Mouse (Mus musculus): ENCODE measurements around the gene Pfkl. TPM values are rescaled to one million over a fixed set of nuclear protein-coding genes. Genes with fewer than 3 reads are reported as not detected.

Pfkl gene
- total and polyA plus RNA-seq, 3 experiments, result 84.8 to 267 TPM; not detected in 1

- no peaks in the 10 kb centered on the region for H3K9me3 ChIP-seq (replicated peaks; ENCODE audit: insufficient read depth, low read length)
- peaks cover 5 to 15% of the 10 kb centered on the region in 2 experiments; a peak in 3 of 4 replicates for H3K4me1 ChIP-seq (ENCODE audit: control insufficient read depth in 1 of 2, insufficient read depth in 2 of 2, low read length in 2 of 2)
- H3K79me2 ChIP-seq (ENCODE audit: control insufficient read depth, insufficient read depth, low read length, poor library complexity), result no peaks in the 10 kb centered on the region; the same call in 1 of the 2 replicates
- peak overlapping the region; percentile 77 for H3K27ac ChIP-seq (ENCODE audit: control insufficient read depth, low read depth, low read length)
- H3K4me3 ChIP-seq (ENCODE audit: control insufficient read depth in 1 of 2, insufficient read depth in 1 of 2, low read depth in 2 of 2, low read length in 2 of 2), result peak overlapping the region; percentile 46 to 58
- H3K36me3 ChIP-seq (ENCODE audit: control insufficient read depth in 1 of 2, insufficient read depth in 2 of 2, low read length in 2 of 2), result peaks cover 0 to 6% of the 10 kb centered on the region in 2 experiments; a peak in 2 of 4 replicates
- no peaks in the 10 kb centered on the region for H3K27me3 ChIP-seq (ENCODE audit: control insufficient read depth in 1 of 2, insufficient read depth in 2 of 2, low read length in 2 of 2)
- DNase-seq (ENCODE audit: low read depth, low spot score), result peak; percentile 89
- H3K9ac ChIP-seq (ENCODE audit: control insufficient read depth, low read depth, low read length, poor library complexity, severe bottlenecking), result peak overlapping the region; percentile 61
- TF ChIP-seq SIN3A (IDR thresholded peaks at IDR 0.05; ENCODE audit: low read length) (peak; percentile 98), JUND (IDR thresholded peaks at IDR 0.05; ENCODE audit: low read depth, low read length) (no peak), NRF1 (IDR thresholded peaks at IDR 0.05; ENCODE audit: insufficient read depth, low read depth, low read length, poor library complexity, severe bottlenecking) (0 out of 2 replicates have a peak, but pooled peaks have one; percentile 17), POLR2A (IDR thresholded peaks at IDR 0.05; ENCODE audit: control insufficient read depth in 1 of 2, insufficient read depth in 1 of 2, low read depth in 1 of 2, low read length in 2 of 2, poor library complexity in 1 of 2) (no peak), MYB (IDR thresholded peaks at IDR 0.05; ENCODE audit: low read depth, low read length) (no peak), CHD2 (IDR thresholded peaks at IDR 0.05; ENCODE audit: low read length) (no peak), ZKSCAN1 (IDR thresholded peaks at IDR 0.05; ENCODE audit: low read depth, low read length) (no peak), KAT2A (conservative IDR thresholded peaks at IDR 0.05; ENCODE audit: low read depth, low read length) (no peak), SMC3 (IDR thresholded peaks at IDR 0.05; ENCODE audit: low read depth, low read length) (peak; percentile 56), TBP (IDR thresholded peaks at IDR 0.05; ENCODE audit: low read depth, low read length) (peak; percentile 42), MYC (IDR thresholded peaks at IDR 0.05; ENCODE audit: low read depth, low read length) (peak; percentile 6; the same call in 1 of the 2 replicates), ZNF384 (IDR thresholded peaks at IDR 0.05; ENCODE audit: low read depth, low read length) (peak; percentile 79), E2F4 (IDR thresholded peaks at IDR 0.05; ENCODE audit: borderline replicate concordance, low read depth, low read length) (no peak), ZMIZ1 (IDR thresholded peaks at IDR 0.05; ENCODE audit: low read depth, low read length) (no peak), RCOR1 (IDR thresholded peaks at IDR 0.05; ENCODE audit: low read depth, low read length) (no peak), POLR2AphosphoS2 (IDR thresholded peaks at IDR 0.05; ENCODE audit: low read length) (no peak), USF2 (IDR thresholded peaks at IDR 0.05; ENCODE audit: borderline replicate concordance in 1 of 2, insufficient read depth in 1 of 2, low read depth in 1 of 2, low read length in 2 of 2) (no peak), POLR2AphosphoS5 (IDR thresholded peaks at IDR 0.05; ENCODE audit: borderline replicate concordance, low read depth, low read length) (no peak), BHLHE40 (IDR thresholded peaks at IDR 0.05; ENCODE audit: borderline replicate concordance, low read depth, low read length) (no peak), UBTF (IDR thresholded peaks at IDR 0.05; ENCODE audit: borderline replicate concordance, insufficient read depth, low read depth, low read length) (no peak), TCF12 (IDR thresholded peaks at IDR 0.05; ENCODE audit: low read depth, low read length) (no peak), MAX (IDR thresholded peaks at IDR 0.05; ENCODE audit: low read length) (0 out of 2 replicates have a peak, but pooled peaks have one; percentile 10), USF1 (IDR thresholded peaks at IDR 0.05; ENCODE audit: low read depth, low read length) (no peak), TAL1 (IDR thresholded peaks at IDR 0.05; ENCODE audit: low read length) (no peak), MAZ (IDR thresholded peaks at IDR 0.05; ENCODE audit: low read depth, low read length) (no peak), ZC3H11A (IDR thresholded peaks at IDR 0.05; ENCODE audit: low read depth, low read length) (peak; percentile 64), EP300 (IDR thresholded peaks at IDR 0.05; ENCODE audit: low read depth in 1 of 2, low read length in 2 of 2) (no peak; a peak in 1 of 4 replicates), ELF1 (IDR thresholded peaks at IDR 0.05; ENCODE audit: low read depth, low read length) (no peak), MEF2A (IDR thresholded peaks at IDR 0.05; ENCODE audit: extremely low read depth, insufficient replicate concordance, low read depth, low read length, poor library complexity, severe bottlenecking) (no peak), RAD21 (IDR thresholded peaks at IDR 0.05; ENCODE audit: low read depth, low read length) (peak; percentile 69), MXI1 (IDR thresholded peaks at IDR 0.05; ENCODE audit: low read depth, low read length) (peak; percentile 97), CTCF (IDR thresholded peaks at IDR 0.05 in 2 of 3, conservative IDR thresholded peaks at IDR 0.05 in 1 of 3; ENCODE audit: control insufficient read depth in 1 of 3, insufficient read depth in 1 of 3, low read depth in 2 of 3, low read length in 3 of 3, poor library complexity in 1 of 3, severe bottlenecking in 1 of 3) (peak; percentile 69 to 79 (median 77)), CHD1 (IDR thresholded peaks at IDR 0.05; ENCODE audit: low read depth, low read length) (0 out of 2 replicates have a peak, but pooled peaks have one; percentile 64), GABPA (IDR thresholded peaks at IDR 0.05; ENCODE audit: low read depth, low read length) (no peak), HCFC1 (IDR thresholded peaks at IDR 0.05; ENCODE audit: low read depth, low read length) (no peak)
Observed at GRCm38 (mm10) chr10:77971709-77972553, 38.0 kb downstream of the Pfkl start.

All from MEL (cell line).